Mouse (Mus musculus) left cerebral cortex, adult 2 months (tissue): ENCODE measurements around the gene 0610009B22Rik. TPM values are rescaled to one million over a fixed set of nuclear protein-coding genes. Genes with fewer than 3 reads are reported as not detected.
"Not testable (repeated sequence)": the region's sequence is repeated elsewhere in the genome, so short reads cannot be mapped to it uniquely, and the experiment has no call there.

Source experiments
- DNase-seq, 2 experiments: peaks; one replicate each; pipeline ENCODE4 v3.0.0; 2021 to 2022; ENCODE audit warnings: low spot score in 2 of 2, mixed read lengths in 1 of 2; ENCODE audit errors: extremely low spot score in 1 of 2
- H3K27ac ChIP-seq: fragments of 200-600 bp; 2 replicates; pipeline ENCODE4 v1.8.1; 2022
- H3K4me3 ChIP-seq: fragments of 200-600 bp; 2 replicates; pipeline ENCODE4 v1.8.1; 2022
- CTCF ChIP-seq: fragments of 200-600 bp; IDR thresholded peaks from 2 replicates; pipeline ENCODE4 v1.8.1; 2022; ENCODE audit warnings: antibody characterized with exemption, mild to moderate bottlenecking, moderate library complexity
- intact Hi-C: fragments of 180-260 bp; cut with DNase I; formaldehyde crosslinking; loops from one replicate; pipeline ENCODE4 v1.15.1; 2025
- total RNA-seq, 2 experiments: library from RNA; stranded (reverse); gene quantifications; 2 replicates each; pipeline ENCODE4 v1.2.3; 2021

The 0610009B22Rik gene
- total RNA-seq, 2 experiments from 2014 or later: 32.4 to 35.2 TPM

GRCm38 (mm10) chr11:51681976-51682374 is 6.7 kb downstream of the 0610009B22Rik start:
- DNase-seq: no peak
- intact Hi-C loops: loop anchor here (1.0 to 5.0 kb wide), 3 partner anchors 45 to 395 kb away; partner anchors contain the start of genes Col23a1 and Rmnd5b
- Histone ChIP-seq H3K4me3 (no peak overlapping the region), H3K27ac (no peak overlapping the region)
- no peak for TF ChIP-seq CTCF

GRCm38 (mm10) chr11:51681324-51681975 is 7.2 kb downstream of the 0610009B22Rik start:
- peak; percentile 83 to 89 for DNase-seq
- intact Hi-C loops: loop anchor here (1.0 to 5.0 kb wide), 3 partner anchors 44 to 394 kb away; partner anchors contain the start of genes Col23a1 and Rmnd5b
- Histone ChIP-seq H3K27ac (no peak overlapping the region), H3K4me3 (no peak overlapping the region)
- TF ChIP-seq CTCF: peak; percentile 93

GRCm38 (mm10) chr11:51679466-51679865 is 9.2 kb downstream of the 0610009B22Rik start:
- DNase-seq: no peak
- H3K27ac ChIP-seq: no peak overlapping the region
- TF ChIP-seq CTCF: no peak
- H3K4me3 ChIP-seq: no peak overlapping the region
- intact Hi-C loops: no loop called here

GRCm38 (mm10) chr11:51677737-51678418 is 10.8 kb downstream of the 0610009B22Rik start:
- intact Hi-C loops: no loop called here
- Histone ChIP-seq H3K4me3 (no peak overlapping the region), H3K27ac (no peak overlapping the region)
- DNase-seq: no peak
- no peak for TF ChIP-seq CTCF

- no peak for TF ChIP-seq CTCF
- no peak overlapping the region for H3K4me3 ChIP-seq
- intact Hi-C loops: no loop called here
- no peak for DNase-seq
- no peak overlapping the region for H3K27ac ChIP-seq
Measured at GRCm38 (mm10) chr11:51675386-51675785, 13.3 kb downstream of the 0610009B22Rik start.

- DNase-seq: no peak
- H3K27ac ChIP-seq: no peak overlapping the region
- intact Hi-C loops: no loop called here
- no peak for TF ChIP-seq CTCF
- H3K4me3 ChIP-seq: no peak overlapping the region
Measured at GRCm38 (mm10) chr11:51673291-51673690, 15.4 kb downstream of the 0610009B22Rik start.

GRCm38 (mm10) chr11:51671376-51671775 is 17.3 kb downstream of the 0610009B22Rik start:
- H3K4me3 ChIP-seq: no peak overlapping the region
- no peak for DNase-seq
- TF ChIP-seq CTCF: no peak
- intact Hi-C loops: no loop called here
- no peak overlapping the region for H3K27ac ChIP-seq

GRCm38 (mm10) chr11:51670846-51671245 is 17.8 kb downstream of the 0610009B22Rik start:
- DNase-seq: no peak
- Histone ChIP-seq H3K27ac (no peak overlapping the region), H3K4me3 (no peak overlapping the region)
- TF ChIP-seq CTCF: no peak
- intact Hi-C loops: no loop called here

GRCm38 (mm10) chr11:51664747-51665146 is 23.9 kb downstream of the 0610009B22Rik start:
- H3K4me3 ChIP-seq, DNase-seq, H3K27ac ChIP-seq, intact Hi-C loops: not testable (repeated sequence)

GRCm38 (mm10) chr11:51662632-51663031 is 26.0 kb downstream of the 0610009B22Rik start:
- intact Hi-C loops: no loop called here
- no peak for DNase-seq
- H3K4me3 ChIP-seq: no peak overlapping the region
- no peak overlapping the region for H3K27ac ChIP-seq
- TF ChIP-seq CTCF: no peak

- H3K27ac ChIP-seq: no peak overlapping the region
- DNase-seq: no peak
- H3K4me3 ChIP-seq: no peak overlapping the region
- intact Hi-C loops: no loop called here
- TF ChIP-seq CTCF: no peak
Measured at GRCm38 (mm10) chr11:51661867-51662365, 26.8 kb downstream of the 0610009B22Rik start.

- Histone ChIP-seq H3K4me3 (no peak overlapping the region), H3K27ac (peak overlapping the region; percentile 13; the same call in 1 of the 2 replicates)
- DNase-seq: no peak
- intact Hi-C loops: no loop called here
- no peak for TF ChIP-seq CTCF
Measured at GRCm38 (mm10) chr11:51658705-51659104, 30.0 kb downstream of the 0610009B22Rik start.
